Mouse (Mus musculus) olfactory bulb, adult 2 months (tissue): ENCODE data around the gene Cpn1.

Experiments
- CTCF ChIP-seq: fragments of 200-500 bp; IDR thresholded peaks from 2 replicates; pipeline ENCODE4 v1.5.1; 2012; ENCODE audit warnings: low read depth, mild to moderate bottlenecking, low read length, moderate library complexity; ENCODE audit not compliant: insufficient read depth
- POLR2A ChIP-seq: fragments of 200-500 bp; IDR thresholded peaks from 2 replicates; pipeline ENCODE4 v1.6.1; 2012; ENCODE audit warnings: mild to moderate bottlenecking, low read depth, low read length, moderate library complexity; ENCODE audit not compliant: insufficient read depth

GRCm38 (mm10) chr19:43906492-43906891, 79.9 kb downstream of the Cpn1 start:
- TF ChIP-seq POLR2A (no peak), CTCF (no peak)
